ENCODE assay signal across 11 mouse cellular contexts in the genomic region with DNA sequence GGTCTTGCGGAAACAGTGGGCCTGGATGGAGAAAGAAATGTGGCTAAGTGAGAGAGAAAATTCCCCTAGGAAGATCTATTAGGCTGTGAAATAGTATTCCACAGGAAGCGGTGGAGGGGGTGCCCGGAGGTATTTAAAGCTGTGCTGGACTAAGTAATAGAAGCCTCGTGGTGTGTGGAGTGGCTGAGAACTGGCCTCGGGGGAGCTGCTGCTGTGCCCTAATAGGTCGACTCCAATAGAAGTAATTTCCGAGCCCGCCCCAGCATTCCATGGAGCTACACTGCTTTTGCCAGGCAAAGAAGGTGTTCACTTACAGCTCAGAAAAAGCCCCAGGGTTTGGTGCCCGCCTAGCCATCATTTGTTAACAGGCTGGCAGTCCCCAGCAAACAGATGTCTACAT.
A peak's percentile ranks its signal among the peaks of the same experiment; 100 is the strongest.
DNase-seq lines count a peak whose midpoint lies in the region; ATAC-seq lines count a peak whose summit lies in the region.
"Had no signal": no experiment of that assay in that cellular context is flagged by ENCODE, and none has a peak within 500 bp of the region (broad histone marks: within the 10 kb centered on the region; RNA-seq: fewer than 3 reads in every experiment).

No protein-coding gene starts in this region.

- no peaks in the 10 kb centered on the region for H3K27me3 ChIP-seq in kidney, embryonic 16.5 days (ENCODE audit: insufficient read depth, low read length)
- H3K27me3 ChIP-seq: midbrain, embryonic 15.5 days had no signal

- no peak overlapping the region for H3K4me2 ChIP-seq in kidney, embryonic 16.5 days (replicated peaks; ENCODE audit: low read depth, low read length)
- H3K4me2 ChIP-seq: midbrain, embryonic 15.5 days had no signal

- peak; percentile 33 for DNase-seq in retina, postnatal 1 day
- DNase-seq in retina, embryonic 14.5 days (ENCODE audit: low spot score), result no peak
- DNase-seq in fibroblast of lung, adult 2 months (ENCODE audit: low read depth), result peak; percentile 32
- DNase-seq in cerebellum, adult 9-10 months, result no peak
- no peak for DNase-seq in cerebellum, postnatal 4 days (ENCODE audit: low spot score in 2 of 2)
- DNase-seq in thymus, postnatal 0 days (ENCODE audit: low spot score), result no peak

- WGBS in kidney, embryonic 16.5 days, result 19% methylated on average over 9 of the region's 9 CpGs

- no peaks in the 10 kb centered on the region for H3K36me3 ChIP-seq in kidney, embryonic 16.5 days (ENCODE audit: insufficient read depth, low read length)
- H3K36me3 ChIP-seq: midbrain, embryonic 15.5 days had no signal

- no peak overlapping the region; the same call in 1 of the 2 replicates for H3K9ac ChIP-seq in kidney, embryonic 16.5 days (replicated peaks; ENCODE audit: low read length)
- H3K9ac ChIP-seq: liver, embryonic 14.5 days; midbrain, embryonic 15.5 days had no signal

- peak overlapping the region; percentile 62 for H3K27ac ChIP-seq in kidney, embryonic 16.5 days (ENCODE audit: low read length)
- H3K27ac ChIP-seq: liver, embryonic 14.5 days; midbrain, embryonic 15.5 days had no signal

- H3K4me3 ChIP-seq in kidney, embryonic 16.5 days (ENCODE audit: low read length), result no peak overlapping the region
- H3K4me3 ChIP-seq: erythroblast, embryonic 14.5 days; midbrain, embryonic 15.5 days had no signal

- H3K4me1 ChIP-seq in kidney, embryonic 16.5 days (ENCODE audit: insufficient read depth, low read length), result peaks cover 19% of the 10 kb centered on the region

- peak; percentile 92 for ATAC-seq in kidney, embryonic 16.5 days (ENCODE audit: low FRiP score, low TSS enrichment)
- ATAC-seq: inflammation-experienced regulatory T-cells, adult 6 months; midbrain, embryonic 15.5 days had no signal

- H3K9me3 ChIP-seq in kidney, embryonic 16.5 days (ENCODE audit: low read length), result no peaks in the 10 kb centered on the region
- H3K9me3 ChIP-seq: midbrain, embryonic 15.5 days had no signal

Comparison
In these comparisons a context has a peak if more than half of its experiments do, and no peak if none do; other contexts are left out.
1. DNase-seq: peak in retina, postnatal 1 day (single experiment) and fibroblast of lung, adult 2 months (single experiment); none in retina, embryonic 14.5 days (single experiment), cerebellum, adult 9-10 months (single experiment), cerebellum, postnatal 4 days (0 of 2) and thymus, postnatal 0 days (single experiment).